Comparison of ENCODE assay signal across 8 mouse cellular contexts in the genomic region with DNA sequence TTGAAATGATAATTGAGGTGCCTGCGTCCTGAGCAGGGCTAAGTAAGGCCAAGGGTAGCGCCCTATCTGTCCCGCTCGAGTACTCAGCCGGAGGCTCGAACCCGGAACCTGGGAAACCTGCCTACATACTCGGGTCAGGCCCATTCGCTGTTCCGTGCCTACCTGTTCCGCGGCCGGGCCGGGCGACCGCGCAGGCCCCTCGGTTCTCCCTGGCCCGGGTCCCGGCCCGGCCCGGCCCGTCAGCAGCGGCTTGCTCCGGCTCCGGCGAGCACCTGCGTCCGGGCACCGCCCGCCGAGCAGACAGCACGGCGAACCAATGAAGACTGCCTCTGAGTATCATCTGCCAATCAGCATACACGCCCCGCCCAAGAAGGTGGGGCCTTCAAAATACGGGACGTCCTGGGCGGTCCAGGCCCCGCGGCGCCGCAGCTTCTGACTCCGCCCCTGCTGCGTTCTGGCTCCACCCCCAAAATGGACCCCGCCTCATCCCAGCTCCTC. TPM values are rescaled to one million over a fixed set of nuclear protein-coding genes. Genes with fewer than 3 reads are reported as not detected.
DNase-seq lines count a peak whose midpoint lies in the region; ATAC-seq lines count a peak whose summit lies in the region.

A gene (minus strand): TSS at position 287 of the 498 bp plus-strand sequence.

- ATAC-seq in megakaryocyte progenitor cell, adult 5-6 weeks (replicated peaks; ENCODE audit: poor library complexity), result peak; percentile 99

- peak; percentile 99 for DNase-seq in adipocyte (ENCODE audit: low spot score)
- DNase-seq in embryo, embryonic 10 days (ENCODE audit: low spot score), result peak; percentile 97
- peak; percentile 98 for DNase-seq in gastrocnemius, postnatal 10 days
- DNase-seq in induced T-regulatory cell, adult 2 months (ENCODE audit: low read depth), result peak; percentile 98
- DNase-seq in left cerebral cortex, adult 9 months (ENCODE audit: low spot score in 2 of 2), result peak; percentile 92 to 97
- DNase-seq in right cerebral cortex, postnatal 14 days, result peak; percentile 94
- peak; percentile 97 to 98 for DNase-seq in urinary bladder, postnatal 36 days (ENCODE audit: low spot score in 2 of 2)

RNA-seq across cellular contexts. Expression of the gene that starts here (rescaled TPM):
- 10 to 100 TPM; 73.2 to 77.9 TPM for total RNA-seq in gastrocnemius, postnatal 10 days (2021)
- total RNA-seq in megakaryocyte progenitor cell, adult 5-6 weeks (2015), result 36.3 and 38.8 TPM in 2 replicates
- total RNA-seq in megakaryocyte progenitor cell, adult 5-6 weeks (2017), result 22.8 and 31.4 TPM in 2 replicates

Comparison
In these comparisons a context has a peak if more than half of its experiments do, and no peak if none do; other contexts are left out.
1. Peak in every context shown above with its lines: DNase-seq and ATAC-seq.